Mouse (Mus musculus) testis, adult 2 months (tissue): ENCODE data around the gene Gorasp1. TPM values are rescaled to one million over a fixed set of nuclear protein-coding genes. Genes with fewer than 3 reads are reported as not detected.
A peak's percentile ranks its signal among the peaks of the same experiment; 100 is the strongest.

Experiments used
- H3K27ac ChIP-seq: fragments of 200-500 bp; 2 replicates; pipeline ENCODE4 v1.5.1; 2012; ENCODE audit warnings: low read depth, low read length; ENCODE audit not compliant: control insufficient read depth, insufficient read depth
- H3K27me3 ChIP-seq: fragments of 200-500 bp; 2 replicates; pipeline ENCODE4 v1.6.1; 2012; ENCODE audit warnings: mild to moderate bottlenecking, low read length, moderate library complexity; ENCODE audit not compliant: control insufficient read depth, insufficient read depth
- H3K36me3 ChIP-seq: fragments of 200-500 bp; 2 replicates; pipeline ENCODE4 v1.6.1; 2012; ENCODE audit warnings: mild to moderate bottlenecking, low read length; ENCODE audit not compliant: control insufficient read depth, insufficient read depth
- H3K4me1 ChIP-seq: fragments of 200-500 bp; 2 replicates; pipeline ENCODE4 v1.6.1; 2012; ENCODE audit warnings: low read length; ENCODE audit not compliant: control insufficient read depth, insufficient read depth
- H3K4me3 ChIP-seq: fragments of 200-500 bp; 2 replicates; pipeline ENCODE4 v1.5.1; 2012; ENCODE audit warnings: low read depth, mild to moderate bottlenecking, low read length, moderate library complexity, mixed read lengths; ENCODE audit not compliant: control insufficient read depth
- CTCF ChIP-seq: fragments of 200-500 bp; IDR thresholded peaks from 2 replicates; pipeline ENCODE4 v1.5.1; 2012; ENCODE audit warnings: low read depth, mild to moderate bottlenecking, inconsistent platforms, low read length, moderate library complexity; ENCODE audit not compliant: control insufficient read depth, insufficient read depth, insufficient replicate concordance
- POLR2A ChIP-seq: fragments of 200-500 bp; IDR thresholded peaks from 2 replicates; pipeline ENCODE4 v1.6.1; 2012; ENCODE audit warnings: low read depth, mild to moderate bottlenecking, inconsistent platforms, low read length, moderate library complexity; ENCODE audit not compliant: control insufficient read depth
- polyA plus RNA-seq: library from polyadenylated mRNA; depleted of rRNA; stranded (reverse); fragments of >200 nt; gene quantifications from 2 replicates; pipeline ENCODE4 v1.2.3, GENCODE M21; 2012; rRNA removed

Gorasp1 gene
- 11.5 and 14.1 TPM in 2 replicates for polyA plus RNA-seq

GRCm38 (mm10) chr9:119937005-119937773 is at the start of gene Gorasp1, which contains the start of gene Ttc21a:
Gorasp1 (minus strand) TSS chr9:119937565.
Ttc21a (plus strand) TSS chr9:119937606.
- H3K27me3 ChIP-seq = no peaks in the 10 kb centered on the region
- no peak for TF ChIP-seq CTCF
- no peak; the same call in none of the 2 replicates for TF ChIP-seq POLR2A
- no peaks in the 10 kb centered on the region for H3K36me3 ChIP-seq
- peaks cover 8% of the 10 kb centered on the region for H3K4me1 ChIP-seq
- H3K27ac ChIP-seq = peak within 1 kb of the TSS; percentile 60; the same call in 1 of the 2 replicates
- peak within 1 kb of the TSS; percentile 92 for H3K4me3 ChIP-seq

- Histone ChIP-seq H3K27me3 (peaks cover 2% of the 10 kb centered on the region; the same call in 1 of the 2 replicates), H3K36me3 (no peaks in the 10 kb centered on the region), H3K4me3 (no peak overlapping the region; the same call in 1 of the 2 replicates), H3K27ac (no peak overlapping the region), H3K4me1 (peaks cover 29% of the 10 kb centered on the region)
- TF ChIP-seq POLR2A (no peak), CTCF (no peak)
Observed at GRCm38 (mm10) chr9:119985881-119986574, 48.7 kb upstream of the Gorasp1 start.

- Histone ChIP-seq H3K27ac (peak within 1 kb of the TSS; percentile 76), H3K4me3 (peak within 1 kb of the TSS; percentile 90), H3K27me3 (peaks cover 2% of the 10 kb centered on the region; the same call in 1 of the 2 replicates), H3K4me1 (peaks cover 34% of the 10 kb centered on the region), H3K36me3 (no peaks in the 10 kb centered on the region)
- no peak for TF ChIP-seq CTCF
- no peak; the same call in 1 of the 2 replicates for TF ChIP-seq POLR2A
Observed at GRCm38 (mm10) chr9:119984536-119985011, 47.2 kb upstream of the Gorasp1 start, which contains the start of gene Csrnp1. Csrnp1 (minus strand) TSS chr9:119984658.

- H3K36me3 ChIP-seq = no peaks in the 10 kb centered on the region
- H3K4me3 ChIP-seq = peak overlapping the region; percentile 90
- peaks cover 34% of the 10 kb centered on the region for H3K4me1 ChIP-seq
- no peak for TF ChIP-seq CTCF
- TF ChIP-seq POLR2A = peak; percentile 80
- H3K27me3 ChIP-seq = peaks cover 2% of the 10 kb centered on the region; the same call in 1 of the 2 replicates
- H3K27ac ChIP-seq = peak overlapping the region; percentile 76
Observed at GRCm38 (mm10) chr9:119983585-119984535, 46.5 kb upstream of the Gorasp1 start.

DNA sequence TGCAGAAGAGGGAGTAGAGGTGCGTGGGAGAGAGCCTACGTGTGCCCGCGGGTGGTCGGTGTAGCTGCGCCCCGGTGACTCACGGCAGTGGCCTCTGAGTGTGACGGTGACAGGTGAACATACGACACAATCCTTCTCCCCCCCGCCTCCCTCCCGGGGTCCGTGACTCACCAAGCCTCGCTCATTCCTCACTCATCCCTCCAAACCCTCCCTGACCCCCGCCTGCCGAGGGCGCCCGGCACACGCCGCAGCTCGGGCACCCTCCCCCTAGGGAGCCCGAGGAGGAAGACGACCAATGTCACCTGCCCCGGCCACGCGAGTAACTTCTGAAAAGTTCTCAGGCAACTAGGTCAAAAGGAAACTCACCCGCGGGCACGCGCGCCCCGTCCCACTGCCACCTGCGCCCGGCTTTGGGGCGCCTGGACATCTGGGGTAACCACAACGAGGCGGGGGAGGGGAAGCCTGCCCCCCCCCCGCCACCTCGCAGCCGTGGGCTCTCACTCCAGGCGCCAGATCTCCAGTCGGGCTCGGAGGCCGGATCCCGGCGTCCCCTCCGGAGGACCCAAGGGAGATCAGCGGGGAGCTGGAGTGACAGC is 45.7 kb upstream of the Gorasp1 start:
- Histone ChIP-seq H3K36me3 (no peaks in the 10 kb centered on the region), H3K4me1 (peaks cover 34% of the 10 kb centered on the region), H3K27me3 (peaks cover 2% of the 10 kb centered on the region; the same call in 1 of the 2 replicates), H3K27ac (peak overlapping the region; percentile 72), H3K4me3 (peak overlapping the region; percentile 90)
- no peak for TF ChIP-seq CTCF
- peak; percentile 71; the same call in 1 of the 2 replicates for TF ChIP-seq POLR2A

GRCm38 (mm10) chr9:119982241-119982811 is 45.0 kb upstream of the Gorasp1 start:
- H3K4me3 ChIP-seq = peak overlapping the region; percentile 90
- peak; percentile 7; the same call in 1 of the 2 replicates for TF ChIP-seq CTCF
- no peak for TF ChIP-seq POLR2A
- peaks cover 34% of the 10 kb centered on the region for H3K4me1 ChIP-seq
- H3K36me3 ChIP-seq = no peaks in the 10 kb centered on the region
- peaks cover 2% of the 10 kb centered on the region; the same call in 1 of the 2 replicates for H3K27me3 ChIP-seq
- H3K27ac ChIP-seq = peak overlapping the region; percentile 72
